Mouse (Mus musculus) midbrain, embryonic 14.5 days (tissue): Measurements from ENCODE around the gene Ephb3. TPM values are rescaled to one million over a fixed set of nuclear protein-coding genes. Genes with fewer than 3 reads are reported as not detected.

ENCODE experiments used
- ATAC-seq: fragments of 200-750 bp; cut with Nextera tagmentation; 2 replicates; pipeline ENCODE4 v1.8.0; 2017; ENCODE audit warnings: moderate number of reproducible peaks, moderate library complexity; ENCODE audit not compliant: low FRiP score, low TSS enrichment
- DNase-seq: peaks from one replicate; pipeline ENCODE4 v3.0.0-alpha.2; 2015
- H3K27ac ChIP-seq: fragments of 300-500 bp; sonication (generic); replicated peaks from 2 replicates; pipeline ENCODE4 v1.5.1; 2014; ENCODE audit warnings: mild to moderate bottlenecking, low read depth, low read length, moderate library complexity
- H3K27me3 ChIP-seq: fragments of 300-500 bp; sonication (generic); 2 replicates; pipeline ENCODE4 v1.6.1; 2014; ENCODE audit warnings: low read length, control low read depth, mixed read lengths; ENCODE audit not compliant: control insufficient read depth, insufficient read depth
- H3K36me3 ChIP-seq: fragments of 300-500 bp; sonication (generic); 2 replicates; pipeline ENCODE4 v1.6.1; 2014; ENCODE audit warnings: low read length, control low read depth; ENCODE audit not compliant: control insufficient read depth, insufficient read depth
- H3K4me1 ChIP-seq: fragments of 300-500 bp; sonication (generic); 2 replicates; pipeline ENCODE4 v1.6.1; 2014; ENCODE audit warnings: mild to moderate bottlenecking, antibody characterized with exemption, low read length, control low read depth; ENCODE audit not compliant: control insufficient read depth, insufficient read depth
- H3K4me2 ChIP-seq: fragments of 300-500 bp; sonication (generic); 2 replicates; pipeline ENCODE4 v1.6.1; 2014; ENCODE audit warnings: mild to moderate bottlenecking, low read length, moderate library complexity
- H3K4me3 ChIP-seq: fragments of 300-500 bp; sonication (generic); replicated peaks from 2 replicates; pipeline ENCODE4 v1.5.1; 2014; ENCODE audit warnings: low read depth, low read length
- H3K9ac ChIP-seq: fragments of 300-500 bp; sonication (generic); replicated peaks from 2 replicates; pipeline ENCODE4 v1.6.1; 2014; ENCODE audit warnings: mild to moderate bottlenecking, low read length, moderate library complexity
- H3K9me3 ChIP-seq: fragments of 300-500 bp; sonication (generic); 2 replicates; pipeline ENCODE4 v1.6.1; 2016; ENCODE audit warnings: low read length, control low read depth, mixed read lengths; ENCODE audit not compliant: control insufficient read depth
- WGBS: fragments of 180-500 bp; shearing (Covaris S2); extraction: QIAGEN DNeasy Blood & Tissue Kit; methylation state at CpG from one replicate; pipeline ENCODE4 v1.1.7; 2014; 5-methylcytosine and 5-hydroxymethylcytosine counted together
- polyA plus RNA-seq: library from polyadenylated mRNA; unstranded; fragments of >200 nt; fragmentation: Nextera tagmentation; extraction: Ambion mirVana; gene quantifications from 2 replicates; pipeline ENCODE4 v1.2.1, GENCODE M21; 2014

Gene Ephb3
- polyA plus RNA-seq, 1 experiment from 2014 or later = 14.0 TPM

DNA sequence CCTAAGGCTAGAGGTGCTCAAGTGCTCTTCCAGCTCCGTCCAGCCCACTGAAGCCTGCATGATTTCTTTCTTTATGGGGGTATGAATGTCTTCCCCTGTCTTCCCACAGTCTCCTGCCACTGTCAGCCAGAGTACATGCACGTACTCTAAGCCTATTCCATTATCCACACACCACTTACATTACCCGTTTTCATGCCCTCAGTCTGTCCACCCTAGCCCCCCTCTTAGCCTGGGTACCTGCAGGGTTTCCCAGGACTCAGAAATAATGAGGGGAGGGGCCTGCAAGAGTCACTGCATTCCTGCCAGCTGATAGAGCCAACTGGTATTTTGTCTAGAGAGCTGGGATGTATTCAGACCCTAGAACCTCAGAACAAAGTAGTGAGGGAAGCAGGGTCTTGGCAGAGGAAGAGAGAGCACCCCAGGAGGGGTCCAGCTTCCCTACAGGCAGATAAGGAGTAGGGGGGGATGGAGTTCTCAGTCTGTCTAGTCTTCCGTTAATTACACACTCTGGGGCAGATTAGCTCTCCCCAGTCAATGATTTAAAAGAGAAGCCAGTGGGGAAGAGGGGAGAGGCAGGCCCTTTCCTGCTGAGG is 20.2 kb downstream of the Ephb3 start:
- 0 out of 2 replicates have a peak, but pooled peaks cover 5% of the 10 kb centered on the region for H3K4me1 ChIP-seq
- no peaks in the 10 kb centered on the region for H3K27me3 ChIP-seq
- DNase-seq (no peak), ATAC-seq (0 out of 2 replicates have a peak, but pooled peaks have one; percentile 28)
- 28% methylated on average over 4 of the region's 4 CpGs for WGBS
- H3K9ac ChIP-seq = no peak overlapping the region
- peak overlapping the region; percentile 55 for H3K27ac ChIP-seq
- H3K4me2 ChIP-seq = no peak overlapping the region
- H3K9me3 ChIP-seq = no peaks in the 10 kb centered on the region
- H3K4me3 ChIP-seq = no peak overlapping the region
- peaks cover 43% of the 10 kb centered on the region for H3K36me3 ChIP-seq

- H3K4me1 ChIP-seq = 0 out of 2 replicates have a peak, but pooled peaks cover 5% of the 10 kb centered on the region
- ATAC-seq (no peak), DNase-seq (no peak)
- H3K36me3 ChIP-seq = peaks cover 24% of the 10 kb centered on the region
- H3K4me3 ChIP-seq = no peak overlapping the region
- H3K9ac ChIP-seq = no peak overlapping the region
- no peaks in the 10 kb centered on the region for H3K27me3 ChIP-seq
- no peak overlapping the region for H3K4me2 ChIP-seq
- 78% methylated on average over 6 of the region's 6 CpGs for WGBS
- no peaks in the 10 kb centered on the region for H3K9me3 ChIP-seq
- no peak overlapping the region for H3K27ac ChIP-seq
Observed at GRCm38 (mm10) chr16:21226629-21227028, 22.1 kb downstream of the Ephb3 start.

DNA sequence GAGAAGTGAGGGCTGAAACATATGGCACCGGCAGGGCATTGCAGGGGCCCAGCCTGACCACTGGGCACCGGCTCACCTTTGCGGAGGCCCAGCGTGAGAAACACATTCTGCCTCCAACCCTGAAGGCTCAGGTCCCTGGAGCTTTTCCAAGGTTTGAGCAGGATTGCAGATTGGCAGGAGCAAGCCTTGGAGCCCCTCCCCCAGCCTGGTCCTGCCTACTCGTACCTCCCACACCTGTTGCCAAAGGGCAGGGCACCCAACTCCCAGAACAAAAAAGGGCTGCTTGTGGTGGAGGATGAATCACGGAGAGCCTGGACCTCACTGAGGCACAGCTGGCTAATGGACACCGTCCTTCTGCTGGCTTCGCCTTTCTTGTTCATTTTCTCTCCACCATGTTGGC is 30.6 kb downstream of the Ephb3 start:
- Histone ChIP-seq H3K27me3 (no peaks in the 10 kb centered on the region), H3K36me3 (no peaks in the 10 kb centered on the region), H3K9me3 (no peaks in the 10 kb centered on the region), H3K9ac (no peak overlapping the region), H3K4me3 (no peak overlapping the region), H3K4me2 (no peak overlapping the region), H3K4me1 (peaks cover 8% of the 10 kb centered on the region; the same call in 1 of the 2 replicates), H3K27ac (no peak overlapping the region)
- WGBS = 63% methylated on average over 8 of the region's 8 CpGs
- DNase-seq (no peak), ATAC-seq (no peak)

GRCm38 (mm10) chr16:21238722-21239121 is 34.2 kb downstream of the Ephb3 start:
- Histone ChIP-seq H3K4me1 (peaks cover 8% of the 10 kb centered on the region; the same call in 1 of the 2 replicates), H3K9ac (no peak overlapping the region), H3K4me2 (no peak overlapping the region), H3K9me3 (no peaks in the 10 kb centered on the region), H3K36me3 (no peaks in the 10 kb centered on the region), H3K27ac (no peak overlapping the region), H3K4me3 (no peak overlapping the region), H3K27me3 (no peaks in the 10 kb centered on the region)
- 13% methylated on average over 5 of the region's 5 CpGs for WGBS
- peak; percentile 53 for DNase-seq
- ATAC-seq = no peak

DNA sequence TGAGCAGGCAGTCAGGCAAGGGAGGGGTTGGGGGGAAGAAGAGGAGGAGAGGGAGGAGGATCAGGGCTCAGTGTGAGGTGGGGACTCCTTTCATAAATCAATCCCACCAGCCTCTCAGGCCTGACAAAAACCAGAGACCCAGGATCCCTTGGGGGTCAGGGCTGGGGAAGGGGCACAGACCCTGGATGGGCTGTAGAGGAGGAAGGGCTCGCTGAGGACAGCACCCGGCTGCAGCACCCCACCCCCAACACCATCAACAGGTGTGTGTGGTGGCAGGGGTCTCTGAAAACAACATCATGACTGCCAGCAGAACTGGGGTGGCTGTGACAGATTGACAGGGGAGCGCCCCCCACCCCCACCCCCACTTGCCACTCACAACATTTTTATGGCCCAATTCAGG is 36.0 kb downstream of the Ephb3 start:
- WGBS = 79% methylated on average over 3 of the region's 3 CpGs
- no peaks in the 10 kb centered on the region for H3K27me3 ChIP-seq
- no peak overlapping the region for H3K4me2 ChIP-seq
- ATAC-seq (no peak), DNase-seq (no peak)
- H3K27ac ChIP-seq = no peak overlapping the region
- no peak overlapping the region for H3K4me3 ChIP-seq
- no peak overlapping the region for H3K9ac ChIP-seq
- H3K9me3 ChIP-seq = no peaks in the 10 kb centered on the region
- H3K36me3 ChIP-seq = no peaks in the 10 kb centered on the region
- H3K4me1 ChIP-seq = peaks cover 12% of the 10 kb centered on the region

DNA sequence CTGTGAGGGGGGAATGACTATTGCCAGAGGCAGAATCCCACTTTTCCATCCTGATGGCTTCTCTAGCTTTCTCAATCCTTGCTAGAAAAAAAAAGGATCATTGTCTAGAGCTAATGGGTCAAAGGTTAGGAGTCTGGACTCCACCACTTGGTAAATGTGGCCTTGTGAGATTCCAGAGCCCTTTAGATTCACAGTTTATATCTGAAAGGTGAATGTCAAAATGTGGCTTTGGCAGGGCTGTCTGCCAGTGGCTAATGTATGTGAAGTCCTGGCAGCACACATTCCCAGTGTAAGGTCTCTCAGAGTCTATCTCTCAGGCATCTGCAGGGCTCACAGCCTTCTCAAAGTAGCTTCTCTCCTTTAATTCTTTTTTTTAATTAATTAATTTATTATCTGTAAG is 36.5 kb downstream of the Ephb3 start:
- Histone ChIP-seq H3K27me3 (no peaks in the 10 kb centered on the region), H3K4me1 (peaks cover 17% of the 10 kb centered on the region), H3K9ac (no peak overlapping the region), H3K27ac (no peak overlapping the region), H3K4me3 (no peak overlapping the region), H3K9me3 (no peaks in the 10 kb centered on the region), H3K4me2 (no peak overlapping the region), H3K36me3 (no peaks in the 10 kb centered on the region)
- ATAC-seq = no peak
- DNase-seq = no peak

DNA sequence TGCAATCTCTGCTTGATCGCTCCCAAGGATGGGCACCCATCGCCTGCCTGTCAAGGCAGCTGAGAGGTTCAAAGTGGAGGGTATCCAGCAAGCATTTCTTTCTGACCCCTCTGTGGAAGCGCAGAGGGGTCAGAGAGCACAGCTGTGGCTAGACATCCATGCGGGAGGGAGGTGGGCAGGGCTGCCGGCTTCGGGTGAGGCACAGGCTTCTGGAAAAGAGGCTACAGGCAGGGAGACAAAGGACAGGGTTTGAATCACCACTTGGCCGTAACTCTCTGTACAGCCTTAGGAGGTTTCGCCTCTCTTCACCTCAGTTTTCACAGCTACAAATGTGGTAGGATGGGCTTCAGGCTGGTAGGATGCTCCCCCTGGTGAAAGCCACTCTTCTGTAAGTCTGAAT is 38.4 kb downstream of the Ephb3 start:
- Histone ChIP-seq H3K4me2 (no peak overlapping the region), H3K9me3 (no peaks in the 10 kb centered on the region), H3K27ac (no peak overlapping the region), H3K27me3 (peaks cover 7% of the 10 kb centered on the region; the same call in 1 of the 2 replicates), H3K9ac (no peak overlapping the region), H3K4me3 (no peak overlapping the region), H3K4me1 (peaks cover 28% of the 10 kb centered on the region), H3K36me3 (no peaks in the 10 kb centered on the region)
- DNase-seq = no peak
- no peak for ATAC-seq
- 32% methylated on average over 8 of the region's 8 CpGs for WGBS

DNA sequence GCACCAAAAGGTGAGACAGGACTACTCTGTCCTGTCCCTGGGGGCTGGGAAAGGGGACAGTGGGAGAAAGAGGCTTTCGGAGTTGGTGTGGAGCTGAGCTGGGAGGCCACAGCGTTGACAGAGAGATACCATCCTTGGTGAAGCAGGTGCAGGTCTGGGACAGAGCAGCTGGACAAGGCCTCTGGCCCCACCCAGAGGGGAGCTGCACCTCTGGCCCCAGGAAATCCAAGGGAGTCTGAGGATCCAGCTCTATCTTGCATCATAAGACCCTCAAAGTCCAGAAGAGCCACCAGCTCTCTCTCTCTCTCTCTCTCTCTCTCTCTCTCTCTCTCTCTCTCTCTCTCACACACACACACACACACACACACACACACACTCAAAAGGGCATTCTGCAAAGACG is 40.2 kb downstream of the Ephb3 start:
- Histone ChIP-seq H3K27ac (no peak overlapping the region), H3K27me3 (peaks cover 24% of the 10 kb centered on the region), H3K4me2 (no peak overlapping the region), H3K9ac (no peak overlapping the region), H3K4me3 (no peak overlapping the region), H3K9me3 (no peaks in the 10 kb centered on the region), H3K36me3 (no peaks in the 10 kb centered on the region), H3K4me1 (peaks cover 32% of the 10 kb centered on the region)
- 59% methylated on average over 3 of the region's 3 CpGs for WGBS
- DNase-seq = no peak
- ATAC-seq = no peak

DNA sequence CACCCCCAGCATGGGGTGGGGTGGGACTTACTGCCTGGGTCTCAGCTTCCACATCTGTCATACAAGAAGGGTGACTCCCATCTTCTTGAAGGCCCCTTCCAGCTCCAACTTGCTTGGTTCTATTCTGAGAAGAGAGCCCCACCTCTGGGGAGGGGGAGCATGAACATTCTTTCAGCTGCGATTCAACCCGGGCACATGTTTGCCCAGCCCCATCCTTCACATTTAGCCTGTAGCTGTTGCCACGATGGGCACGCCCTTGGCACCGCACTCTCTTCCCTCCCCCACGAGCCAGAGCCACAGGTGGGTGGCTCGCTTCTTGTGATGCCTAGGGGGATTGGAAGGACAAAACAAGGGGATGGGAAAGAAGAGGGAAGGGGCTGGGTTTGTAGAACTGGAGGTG is 40.8 kb downstream of the Ephb3 start:
- no peak for DNase-seq

More for the DNA sequence above, 40.8 kb downstream of the Ephb3 start:
- H3K9me3 ChIP-seq = no peaks in the 10 kb centered on the region
- H3K4me2 ChIP-seq = no peak overlapping the region
- peaks cover 32% of the 10 kb centered on the region for H3K4me1 ChIP-seq
- H3K9ac ChIP-seq = no peak overlapping the region
- no peaks in the 10 kb centered on the region for H3K36me3 ChIP-seq
- H3K27me3 ChIP-seq = peaks cover 27% of the 10 kb centered on the region
- no peak overlapping the region for H3K4me3 ChIP-seq
- 14% methylated on average over 7 of the region's 7 CpGs for WGBS
- no peak overlapping the region for H3K27ac ChIP-seq
- no peak for ATAC-seq
